Mouse (Mus musculus): ENCODE results near the gene Lamc2. TPM values are rescaled to one million over a fixed set of nuclear protein-coding genes. Genes with fewer than 3 reads are reported as not detected.

The Lamc2 gene
- polyA plus RNA-seq, 1 experiment from 2014 or later, result 15.6 TPM

DNA sequence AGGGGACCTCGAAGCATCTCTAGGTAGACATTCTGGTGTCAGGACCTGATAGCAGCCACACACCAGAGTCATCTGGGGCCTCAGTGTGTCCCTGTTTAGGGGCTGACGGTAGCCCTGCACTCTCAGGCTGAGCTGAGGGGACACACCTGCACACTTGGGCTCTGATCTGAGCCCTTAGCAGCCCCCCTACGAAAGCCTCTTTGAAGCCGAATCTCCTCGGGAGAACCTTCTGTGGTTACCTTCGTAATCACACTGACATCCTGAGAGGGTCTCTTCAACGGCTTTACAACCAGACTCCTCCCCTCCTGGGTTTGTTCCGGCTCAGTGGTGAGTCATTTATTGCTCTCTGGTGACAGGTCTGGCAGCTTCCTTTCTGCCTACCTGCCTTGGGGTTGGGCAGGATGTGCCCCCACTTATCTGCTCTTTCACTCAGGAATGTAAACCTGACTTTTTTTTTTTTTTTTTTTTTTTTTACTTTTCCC, 45.5 kb downstream of the Lamc2 start:
- peak; percentile 70; the same call in 1 of the 2 replicates for ATAC-seq (ENCODE audit: insufficient read depth, low FRiP score)
- Histone ChIP-seq H3K4me1 (ENCODE audit: control insufficient read depth, insufficient read depth, low read length) (peaks cover 17% of the 10 kb centered on the region), H3K9ac (ENCODE audit: low read length) (peak overlapping the region; percentile 40; the same call in 1 of the 2 replicates), H3K27me3 (ENCODE audit: control insufficient read depth, insufficient read depth, low read length) (no peaks in the 10 kb centered on the region), H3K36me3 (ENCODE audit: control insufficient read depth, insufficient read depth, low read length) (no peaks in the 10 kb centered on the region), H3K9me3 (replicated peaks; ENCODE audit: control insufficient read depth, low read length) (no peaks in the 10 kb centered on the region), H3K4me3 (replicated peaks; ENCODE audit: low read length) (no peak overlapping the region), H3K27ac (ENCODE audit: low read length) (peak overlapping the region; percentile 69), H3K4me2 (ENCODE audit: low read depth, low read length) (0 out of 2 replicates have a peak overlapping the region, but pooled peaks have one; percentile 11)
- WGBS, result 14% methylated on average over 8 of the region's 8 CpGs

DNA sequence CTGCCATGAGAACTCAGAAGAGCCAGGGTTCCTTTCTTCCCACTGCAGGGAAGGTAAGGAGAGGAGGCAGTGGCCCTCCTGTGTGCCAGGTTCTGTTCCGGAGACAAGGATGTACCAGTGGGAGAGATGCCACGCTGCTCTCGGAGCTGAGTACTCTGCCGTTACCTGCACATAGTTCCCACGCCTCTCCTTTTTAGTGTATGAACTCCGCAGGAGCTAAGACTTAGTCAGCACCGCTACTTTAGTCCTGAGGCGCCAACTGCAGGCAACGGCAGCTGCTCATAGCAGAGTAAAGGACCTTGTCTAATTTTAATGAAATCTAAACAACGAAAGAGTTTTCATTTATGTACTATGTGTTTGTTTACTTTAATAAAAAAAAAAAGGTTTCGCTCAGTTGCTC, 46.0 kb downstream of the Lamc2 start:
- no peaks in the 10 kb centered on the region for H3K36me3 ChIP-seq (ENCODE audit: control insufficient read depth, insufficient read depth, low read length)
- no peaks in the 10 kb centered on the region for H3K27me3 ChIP-seq (ENCODE audit: control insufficient read depth, insufficient read depth, low read length)
- ATAC-seq (ENCODE audit: insufficient read depth, low FRiP score), result no peak
- no peaks in the 10 kb centered on the region for H3K9me3 ChIP-seq (replicated peaks; ENCODE audit: control insufficient read depth, low read length)
- 49% methylated on average over 11 of the region's 11 CpGs for WGBS
- H3K4me1 ChIP-seq (ENCODE audit: control insufficient read depth, insufficient read depth, low read length), result peaks cover 17% of the 10 kb centered on the region
- H3K9ac ChIP-seq (ENCODE audit: low read length), result peak overlapping the region; percentile 24; the same call in 1 of the 2 replicates
- H3K4me3 ChIP-seq (replicated peaks; ENCODE audit: low read length), result no peak overlapping the region
- H3K4me2 ChIP-seq (ENCODE audit: low read depth, low read length), result no peak overlapping the region
- peak overlapping the region; percentile 69 for H3K27ac ChIP-seq (ENCODE audit: low read length)

DNA sequence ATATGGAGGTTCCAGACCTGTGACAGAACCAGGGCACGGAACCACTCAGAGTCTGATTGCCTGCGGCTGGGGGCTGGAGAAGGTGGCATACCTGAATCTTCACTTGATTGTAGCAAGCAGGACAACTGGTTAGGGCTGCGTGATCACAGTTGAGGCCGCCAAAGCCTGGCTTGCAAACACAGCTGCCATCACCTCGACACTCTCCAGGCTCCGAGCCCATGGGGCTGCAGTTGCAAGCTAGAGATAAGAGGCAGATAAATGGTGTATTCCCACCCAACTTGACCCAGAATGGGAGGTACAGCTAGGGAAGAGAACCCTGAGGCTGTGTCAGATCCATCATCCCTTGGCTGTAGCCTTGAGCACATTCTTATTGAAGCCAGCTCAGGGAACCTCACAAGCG, 46.6 kb downstream of the Lamc2 start:
- no peaks in the 10 kb centered on the region for H3K36me3 ChIP-seq (ENCODE audit: control insufficient read depth, insufficient read depth, low read length)
- H3K9me3 ChIP-seq (replicated peaks; ENCODE audit: control insufficient read depth, low read length), result no peaks in the 10 kb centered on the region
- no peak overlapping the region for H3K27ac ChIP-seq (ENCODE audit: low read length)
- no peak overlapping the region for H3K4me2 ChIP-seq (ENCODE audit: low read depth, low read length)
- H3K9ac ChIP-seq (ENCODE audit: low read length), result no peak overlapping the region
- H3K27me3 ChIP-seq (ENCODE audit: control insufficient read depth, insufficient read depth, low read length), result no peaks in the 10 kb centered on the region
- WGBS, result 56% methylated on average over 7 of the region's 7 CpGs
- H3K4me3 ChIP-seq (replicated peaks; ENCODE audit: low read length), result no peak overlapping the region
- peaks cover 17% of the 10 kb centered on the region for H3K4me1 ChIP-seq (ENCODE audit: control insufficient read depth, insufficient read depth, low read length)
- ATAC-seq (ENCODE audit: insufficient read depth, low FRiP score), result no peak

DNA sequence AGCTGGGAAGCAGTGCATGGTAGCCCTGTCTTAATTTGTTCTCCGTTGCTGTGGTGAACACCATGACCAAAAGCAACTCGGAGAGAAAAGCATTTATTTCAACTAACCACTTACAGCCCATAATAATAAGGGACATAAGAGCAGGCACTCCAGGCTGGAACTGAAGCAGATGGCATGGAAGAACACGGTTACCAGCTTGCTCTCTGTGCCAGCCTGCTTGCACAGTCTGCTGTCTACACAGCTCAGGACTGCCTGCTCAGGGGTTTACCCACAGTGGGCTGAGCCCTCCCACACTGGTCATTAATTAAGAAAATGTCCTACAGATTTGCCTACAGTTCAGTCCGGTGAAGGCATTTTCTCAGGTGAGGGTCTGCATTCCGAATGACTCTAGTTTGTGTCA, 47.8 kb downstream of the Lamc2 start:
- Histone ChIP-seq H3K4me1 (ENCODE audit: control insufficient read depth, insufficient read depth, low read length) (peaks cover 27% of the 10 kb centered on the region), H3K4me3 (replicated peaks; ENCODE audit: low read length) (no peak overlapping the region), H3K27ac (ENCODE audit: low read length) (no peak overlapping the region), H3K36me3 (ENCODE audit: control insufficient read depth, insufficient read depth, low read length) (no peaks in the 10 kb centered on the region), H3K27me3 (ENCODE audit: control insufficient read depth, insufficient read depth, low read length) (no peaks in the 10 kb centered on the region), H3K9me3 (replicated peaks; ENCODE audit: control insufficient read depth, low read length) (no peaks in the 10 kb centered on the region), H3K4me2 (ENCODE audit: low read depth, low read length) (no peak overlapping the region), H3K9ac (ENCODE audit: low read length) (no peak overlapping the region)
- 66% methylated on average over 5 of the region's 5 CpGs for WGBS
- ATAC-seq (ENCODE audit: insufficient read depth, low FRiP score), result no peak

DNA sequence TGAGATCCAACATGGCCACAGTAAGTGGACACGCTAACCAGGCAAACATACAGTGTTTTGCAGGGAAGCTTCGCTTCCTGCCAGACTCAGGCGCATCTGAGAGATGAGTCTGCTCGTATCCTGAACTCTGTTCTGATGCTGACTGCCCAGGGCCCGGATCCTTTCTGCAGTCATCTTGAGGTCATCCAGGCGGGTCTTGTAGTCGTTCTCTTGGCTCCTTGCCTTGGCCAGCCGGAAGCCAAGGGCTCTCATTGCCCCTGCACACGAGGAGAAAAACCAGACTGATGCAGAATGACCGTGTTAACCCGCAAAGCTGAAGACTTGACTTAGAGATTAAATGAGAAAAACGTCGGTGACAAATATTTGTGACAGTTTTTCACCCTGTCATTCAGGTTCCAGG, 49.6 kb downstream of the Lamc2 start:
- Histone ChIP-seq H3K27ac (ENCODE audit: low read length) (no peak overlapping the region), H3K27me3 (ENCODE audit: control insufficient read depth, insufficient read depth, low read length) (no peaks in the 10 kb centered on the region), H3K36me3 (ENCODE audit: control insufficient read depth, insufficient read depth, low read length) (no peaks in the 10 kb centered on the region), H3K9ac (ENCODE audit: low read length) (no peak overlapping the region), H3K4me1 (ENCODE audit: control insufficient read depth, insufficient read depth, low read length) (peaks cover 29% of the 10 kb centered on the region), H3K4me2 (ENCODE audit: low read depth, low read length) (no peak overlapping the region), H3K9me3 (replicated peaks; ENCODE audit: control insufficient read depth, low read length) (no peaks in the 10 kb centered on the region), H3K4me3 (replicated peaks; ENCODE audit: low read length) (no peak overlapping the region)
- 61% methylated on average over 13 of the region's 13 CpGs for WGBS
- no peak for ATAC-seq (ENCODE audit: insufficient read depth, low FRiP score)

DNA sequence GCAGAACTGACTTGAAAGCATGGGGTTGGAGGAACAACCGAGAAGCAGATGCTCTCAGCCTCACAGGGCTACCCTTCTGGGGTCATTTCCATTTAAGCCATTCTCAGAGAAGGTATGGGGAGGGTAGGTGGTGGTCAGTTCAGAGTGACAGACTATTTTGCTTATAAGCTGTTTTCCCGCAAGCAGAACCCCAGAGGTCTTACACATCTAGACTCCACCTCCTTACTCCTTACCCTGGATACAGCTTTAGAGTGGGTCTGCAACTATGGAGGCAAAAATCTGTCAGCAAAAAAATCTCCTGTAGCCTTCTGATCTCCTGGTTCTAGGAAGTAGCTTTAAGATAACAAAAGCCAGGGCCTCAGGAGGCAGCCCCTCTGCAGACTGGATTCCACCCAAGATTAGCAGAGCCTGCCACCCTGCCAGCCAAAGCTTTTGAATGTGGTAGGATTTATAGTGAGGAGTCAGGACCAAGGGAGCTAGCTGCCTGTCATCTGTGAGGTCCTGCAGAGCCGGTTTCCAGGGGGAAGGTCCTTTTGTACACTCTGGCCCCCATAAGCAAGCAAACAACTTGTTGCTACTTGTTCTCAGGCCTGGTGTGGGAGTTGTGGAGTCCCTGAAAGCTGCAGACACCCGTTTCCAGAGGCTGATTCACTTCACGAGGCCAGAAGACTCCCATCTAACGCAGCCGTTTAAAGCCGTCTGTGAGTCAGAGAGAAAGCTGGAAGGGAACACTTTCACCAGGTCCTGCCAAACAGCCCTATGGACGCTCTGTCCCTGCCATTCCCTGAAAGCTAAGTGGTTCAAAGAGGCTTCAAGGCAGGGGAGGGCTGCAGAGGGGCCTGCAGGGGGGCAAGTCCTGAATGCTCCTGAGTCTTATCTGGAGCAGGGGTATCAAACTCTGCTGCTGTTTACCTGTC, 52.1 kb downstream of the Lamc2 start:
- Histone ChIP-seq H3K27ac (ENCODE audit: low read length) (peak overlapping the region; percentile 87), H3K4me1 (ENCODE audit: control insufficient read depth, insufficient read depth, low read length) (peaks cover 16% of the 10 kb centered on the region; the same call in 1 of the 2 replicates), H3K9me3 (replicated peaks; ENCODE audit: control insufficient read depth, low read length) (no peaks in the 10 kb centered on the region), H3K27me3 (ENCODE audit: control insufficient read depth, insufficient read depth, low read length) (no peaks in the 10 kb centered on the region), H3K9ac (ENCODE audit: low read length) (peak overlapping the region; percentile 37), H3K4me2 (ENCODE audit: low read depth, low read length) (no peak overlapping the region), H3K36me3 (ENCODE audit: control insufficient read depth, insufficient read depth, low read length) (no peaks in the 10 kb centered on the region), H3K4me3 (replicated peaks; ENCODE audit: low read length) (no peak overlapping the region)
- peak; percentile 74 for ATAC-seq (ENCODE audit: insufficient read depth, low FRiP score)
- 22% methylated on average over 9 of the region's 9 CpGs for WGBS

DNA sequence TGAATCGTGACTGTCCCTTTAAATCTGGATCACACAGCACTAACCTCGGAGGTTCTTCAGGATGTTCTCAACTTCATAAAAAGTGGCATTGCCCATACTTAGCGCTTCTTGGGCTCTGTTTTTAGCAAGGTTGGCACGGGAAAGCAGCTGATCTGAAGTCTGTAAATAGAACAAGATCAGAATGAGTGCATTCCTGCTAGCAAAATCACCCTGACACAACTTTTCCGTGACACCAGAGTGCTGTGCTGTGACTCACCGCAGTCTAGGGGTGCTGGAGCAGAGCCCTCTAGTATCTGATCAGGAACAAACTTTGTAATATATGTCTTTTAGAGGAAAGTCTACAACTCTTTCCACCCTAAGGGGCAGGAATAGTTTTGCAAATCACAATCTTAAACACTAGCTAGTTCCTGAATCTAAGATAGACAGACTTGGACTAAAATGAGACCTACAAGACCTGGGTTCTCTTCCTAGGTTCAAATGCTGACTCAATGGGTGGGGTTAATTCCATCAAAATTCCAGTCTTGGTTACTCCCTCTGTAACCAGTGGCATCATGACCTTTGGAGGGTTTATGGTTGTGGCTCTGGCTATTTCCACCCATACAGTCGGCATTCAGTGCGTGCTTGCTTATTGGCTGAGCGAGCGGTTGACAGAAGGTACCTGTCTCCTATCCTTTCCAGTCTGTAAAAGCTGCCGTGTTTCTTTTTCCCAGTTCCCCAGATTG, 56.1 kb downstream of the Lamc2 start:
- no peaks in the 10 kb centered on the region for H3K27me3 ChIP-seq (ENCODE audit: control insufficient read depth, insufficient read depth, low read length)
- H3K9me3 ChIP-seq (replicated peaks; ENCODE audit: control insufficient read depth, low read length), result no peaks in the 10 kb centered on the region
- no peak for ATAC-seq (ENCODE audit: insufficient read depth, low FRiP score)
- H3K9ac ChIP-seq (ENCODE audit: low read length), result no peak overlapping the region
- H3K27ac ChIP-seq (ENCODE audit: low read length), result peak overlapping the region; percentile 54; the same call in 1 of the 2 replicates
- 74% methylated on average over 11 of the region's 11 CpGs for WGBS
- H3K4me3 ChIP-seq (replicated peaks; ENCODE audit: low read length), result no peak overlapping the region
- no peak overlapping the region for H3K4me2 ChIP-seq (ENCODE audit: low read depth, low read length)
- H3K4me1 ChIP-seq (ENCODE audit: control insufficient read depth, insufficient read depth, low read length), result peaks cover 24% of the 10 kb centered on the region; the same call in 1 of the 2 replicates
- no peaks in the 10 kb centered on the region for H3K36me3 ChIP-seq (ENCODE audit: control insufficient read depth, insufficient read depth, low read length)

DNA sequence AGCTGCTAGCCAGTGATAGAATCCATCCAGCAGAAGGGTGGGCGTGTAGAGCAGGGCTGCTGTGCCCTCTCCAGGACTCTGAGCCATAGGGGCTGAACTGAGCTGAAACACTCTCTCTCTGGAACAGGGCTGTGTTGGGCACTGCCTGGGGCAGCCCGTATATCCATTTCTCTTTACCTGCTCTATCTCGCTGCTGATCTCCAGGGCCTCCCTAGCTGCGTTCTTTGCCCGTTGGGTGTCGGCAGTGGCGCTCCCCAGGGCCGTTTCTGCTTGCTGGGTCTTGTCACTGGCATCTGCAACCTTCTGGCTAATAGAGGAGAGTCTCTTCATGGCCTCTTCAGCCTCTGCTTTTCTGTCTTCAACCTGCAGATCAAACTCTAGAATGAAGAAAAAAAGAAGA, 57.5 kb downstream of the Lamc2 start:
- Histone ChIP-seq H3K27me3 (ENCODE audit: control insufficient read depth, insufficient read depth, low read length) (no peaks in the 10 kb centered on the region), H3K9ac (ENCODE audit: low read length) (no peak overlapping the region), H3K27ac (ENCODE audit: low read length) (peak overlapping the region; percentile 39), H3K9me3 (replicated peaks; ENCODE audit: control insufficient read depth, low read length) (no peaks in the 10 kb centered on the region), H3K4me1 (ENCODE audit: control insufficient read depth, insufficient read depth, low read length) (peaks cover 17% of the 10 kb centered on the region; the same call in 1 of the 2 replicates), H3K36me3 (ENCODE audit: control insufficient read depth, insufficient read depth, low read length) (no peaks in the 10 kb centered on the region), H3K4me2 (ENCODE audit: low read depth, low read length) (no peak overlapping the region), H3K4me3 (replicated peaks; ENCODE audit: low read length) (no peak overlapping the region)
- ATAC-seq (ENCODE audit: insufficient read depth, low FRiP score), result no peak
- 59% methylated on average over 8 of the region's 8 CpGs for WGBS

DNA sequence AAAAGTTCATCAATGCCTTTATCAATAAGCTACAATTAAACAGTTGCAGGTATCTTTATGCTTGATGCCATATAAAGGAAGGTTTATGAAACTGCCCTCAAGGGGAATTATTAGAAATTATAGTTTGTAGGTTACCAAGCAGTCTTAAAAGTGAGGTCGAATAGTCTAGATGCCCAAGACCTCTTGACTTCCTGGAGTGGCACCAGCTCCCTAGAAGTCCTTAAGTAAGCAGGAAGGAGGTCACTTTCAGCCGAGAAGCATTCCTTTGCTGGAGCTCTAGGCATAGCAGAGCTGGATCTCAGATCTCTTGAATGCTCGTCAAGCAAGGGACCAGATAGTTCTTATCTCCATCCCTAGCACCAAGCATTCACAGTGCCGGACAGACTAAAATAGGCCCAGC, 58.6 kb downstream of the Lamc2 start:
- Histone ChIP-seq H3K4me3 (replicated peaks; ENCODE audit: low read length) (no peak overlapping the region), H3K27ac (ENCODE audit: low read length) (no peak overlapping the region), H3K9me3 (replicated peaks; ENCODE audit: control insufficient read depth, low read length) (no peaks in the 10 kb centered on the region), H3K36me3 (ENCODE audit: control insufficient read depth, insufficient read depth, low read length) (no peaks in the 10 kb centered on the region), H3K4me2 (ENCODE audit: low read depth, low read length) (no peak overlapping the region), H3K4me1 (ENCODE audit: control insufficient read depth, insufficient read depth, low read length) (peaks cover 12% of the 10 kb centered on the region; the same call in 1 of the 2 replicates), H3K27me3 (ENCODE audit: control insufficient read depth, insufficient read depth, low read length) (no peaks in the 10 kb centered on the region), H3K9ac (ENCODE audit: low read length) (no peak overlapping the region)
- no peak for ATAC-seq (ENCODE audit: insufficient read depth, low FRiP score)
- WGBS, result 77% methylated on average over 4 of the region's 4 CpGs

Data from stomach, embryonic 16.5 days (tissue).